Mouse (Mus musculus) midbrain, embryonic 16.5 days (tissue): ENCODE results near the gene Eif4e3. TPM values are rescaled to one million over a fixed set of nuclear protein-coding genes. Genes with fewer than 3 reads are reported as not detected.

Experiments used
- ATAC-seq: fragments of 200-750 bp; cut with Nextera tagmentation; 2 replicates; pipeline ENCODE4 v1.8.0; 2017; ENCODE audit warnings: moderate TSS enrichment
- H3K27ac ChIP-seq: fragments of 300-500 bp; sonication (generic); 2 replicates; pipeline ENCODE4 v1.5.1; 2014; ENCODE audit warnings: mild to moderate bottlenecking, low read length, mixed read lengths
- H3K27me3 ChIP-seq: fragments of 300-500 bp; sonication (generic); 2 replicates; pipeline ENCODE4 v1.6.1; 2014; ENCODE audit warnings: low read depth, low read length, mixed read lengths; ENCODE audit not compliant: control insufficient read depth, insufficient read depth
- H3K36me3 ChIP-seq: fragments of 300-500 bp; sonication (generic); 2 replicates; pipeline ENCODE4 v1.6.1; 2014; ENCODE audit warnings: mild to moderate bottlenecking, low read length, moderate library complexity, mixed read lengths; ENCODE audit not compliant: control insufficient read depth, insufficient read depth
- H3K4me1 ChIP-seq: fragments of 300-500 bp; sonication (generic); 2 replicates; pipeline ENCODE4 v1.6.1; 2014; ENCODE audit warnings: mild to moderate bottlenecking, low read length, mixed read lengths; ENCODE audit not compliant: control insufficient read depth, insufficient read depth
- H3K4me2 ChIP-seq: fragments of 300-500 bp; sonication (generic); 2 replicates; pipeline ENCODE4 v1.6.1; 2014; ENCODE audit warnings: mild to moderate bottlenecking, low read length, mixed read lengths
- H3K4me3 ChIP-seq: fragments of 300-500 bp; sonication (generic); 2 replicates; pipeline ENCODE4 v1.5.1; 2014; ENCODE audit warnings: low read depth, mild to moderate bottlenecking, low read length, moderate library complexity, mixed read lengths
- H3K9ac ChIP-seq: fragments of 300-500 bp; sonication (generic); 2 replicates; pipeline ENCODE4 v1.6.1; 2014; ENCODE audit warnings: low read depth, low read length, mixed read lengths
- H3K9me3 ChIP-seq: fragments of 300-500 bp; sonication (generic); replicated peaks from 2 replicates; pipeline ENCODE4 v1.6.1; 2014; ENCODE audit warnings: mild to moderate bottlenecking, low read length, mixed read lengths; ENCODE audit not compliant: control insufficient read depth, poor library complexity, severe bottlenecking
- WGBS: fragments of 180-500 bp; shearing (Covaris S2); extraction: QIAGEN DNeasy Blood & Tissue Kit; methylation state at CpG from one replicate; pipeline ENCODE4 v1.1.7; 2014; 5-methylcytosine and 5-hydroxymethylcytosine counted together
- polyA plus RNA-seq: library from polyadenylated mRNA; unstranded; fragments of >200 nt; fragmentation: Nextera tagmentation; extraction: Ambion mirVana; gene quantifications from 2 replicates; pipeline ENCODE4 v1.2.1, GENCODE M21; 2015

The Eif4e3 gene
- polyA plus RNA-seq: 7.4 and 8.7 TPM in 2 replicates

DNA sequence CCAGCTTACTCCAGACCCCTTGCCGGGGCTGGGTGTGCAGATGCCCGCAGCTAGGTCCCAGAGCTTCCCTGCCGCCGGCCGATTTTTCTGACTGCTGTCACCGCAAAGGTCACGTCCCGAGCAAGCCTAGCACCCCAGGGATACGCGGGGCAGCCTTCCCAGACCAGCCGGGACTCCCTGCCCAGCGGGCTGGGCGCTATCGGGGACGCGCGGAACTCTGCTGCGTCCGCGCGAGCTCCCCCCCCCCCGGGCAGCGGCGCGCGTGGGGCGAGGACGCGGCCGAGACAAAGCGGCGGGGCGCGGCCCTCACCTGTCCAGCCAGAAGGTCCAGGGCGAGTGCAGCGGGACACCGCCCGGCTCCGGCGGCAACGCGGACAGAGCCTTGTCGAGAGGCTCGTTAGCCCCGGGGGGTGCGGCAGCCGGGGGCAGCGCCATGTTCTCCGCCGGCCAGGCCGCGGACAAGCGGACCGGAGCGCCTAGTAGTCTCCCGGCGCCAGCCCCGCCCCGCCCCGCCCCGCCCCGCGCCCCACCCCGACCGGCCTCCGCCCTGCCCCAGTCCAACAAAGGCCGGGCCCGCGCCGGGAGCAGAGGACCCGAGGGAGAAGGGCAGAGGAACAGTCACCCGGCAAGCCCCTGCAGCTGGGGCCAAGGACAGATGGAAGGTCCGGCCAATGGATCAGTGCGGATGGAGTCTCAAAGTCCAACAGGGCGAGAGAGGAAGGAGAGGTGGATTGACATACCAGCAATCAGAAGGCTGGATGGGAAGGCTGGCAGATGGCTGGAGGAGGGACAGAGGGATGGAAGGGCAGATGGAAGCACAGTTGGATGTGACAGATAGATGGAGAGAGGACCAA, at the start of gene Eif4e3, which contains the start of gene Gm20696:
TSS of gene Eif4e3 (minus strand) at position 454 of the 854 bp plus-strand sequence.
TSS of gene Gm20696 (minus strand) at position 480 of the 854 bp plus-strand sequence.
- peak within 1 kb of the TSS; percentile 93 for H3K4me2 ChIP-seq
- H3K9me3 ChIP-seq: no peaks in the 10 kb centered on the region
- peak within 1 kb of the TSS; percentile 68 for H3K27ac ChIP-seq
- no peaks in the 10 kb centered on the region for H3K27me3 ChIP-seq
- WGBS: under 1% methylated on average over 52 of the region's 75 CpGs
- peak within 1 kb of the TSS; percentile 87 for H3K9ac ChIP-seq
- peaks cover 40% of the 10 kb centered on the region for H3K4me1 ChIP-seq
- no peaks in the 10 kb centered on the region for H3K36me3 ChIP-seq
- peak within 1 kb of the TSS; percentile 70 for H3K4me3 ChIP-seq
- peak; percentile 14; the same call in 1 of the 2 replicates for ATAC-seq

- H3K9ac ChIP-seq: no peak overlapping the region
- H3K4me1 ChIP-seq: no peaks in the 10 kb centered on the region
- ATAC-seq: no peak
- no peak overlapping the region for H3K4me3 ChIP-seq
- H3K27me3 ChIP-seq: no peaks in the 10 kb centered on the region; the same call in 1 of the 2 replicates
- H3K9me3 ChIP-seq: no peaks in the 10 kb centered on the region
- H3K27ac ChIP-seq: no peak overlapping the region
- no peaks in the 10 kb centered on the region for H3K36me3 ChIP-seq
- 77% methylated on average over 6 of the region's 6 CpGs for WGBS
- no peak overlapping the region for H3K4me2 ChIP-seq
Observed at GRCm38 (mm10) chr6:99715913-99716312, 49.3 kb upstream of the Eif4e3 start.

- Histone ChIP-seq H3K4me1 (no peaks in the 10 kb centered on the region), H3K9ac (no peak overlapping the region), H3K4me3 (no peak overlapping the region), H3K4me2 (no peak overlapping the region), H3K27me3 (no peaks in the 10 kb centered on the region; the same call in 1 of the 2 replicates), H3K27ac (no peak overlapping the region), H3K36me3 (no peaks in the 10 kb centered on the region), H3K9me3 (no peaks in the 10 kb centered on the region)
- WGBS: 70% methylated on average over 6 of the region's 6 CpGs
- ATAC-seq: no peak
Observed at GRCm38 (mm10) chr6:99715191-99715590, 48.6 kb upstream of the Eif4e3 start.

- H3K36me3 ChIP-seq: no peaks in the 10 kb centered on the region
- no peak overlapping the region for H3K27ac ChIP-seq
- no peak overlapping the region for H3K4me3 ChIP-seq
- no peak overlapping the region for H3K4me2 ChIP-seq
- no peak for ATAC-seq
- no peaks in the 10 kb centered on the region for H3K9me3 ChIP-seq
- no peak overlapping the region for H3K9ac ChIP-seq
- no peaks in the 10 kb centered on the region for H3K4me1 ChIP-seq
- 50% methylated on average over 5 of the region's 5 CpGs for WGBS
- no peaks in the 10 kb centered on the region; the same call in 1 of the 2 replicates for H3K27me3 ChIP-seq
Observed at GRCm38 (mm10) chr6:99713256-99713655, 46.7 kb upstream of the Eif4e3 start.

DNA sequence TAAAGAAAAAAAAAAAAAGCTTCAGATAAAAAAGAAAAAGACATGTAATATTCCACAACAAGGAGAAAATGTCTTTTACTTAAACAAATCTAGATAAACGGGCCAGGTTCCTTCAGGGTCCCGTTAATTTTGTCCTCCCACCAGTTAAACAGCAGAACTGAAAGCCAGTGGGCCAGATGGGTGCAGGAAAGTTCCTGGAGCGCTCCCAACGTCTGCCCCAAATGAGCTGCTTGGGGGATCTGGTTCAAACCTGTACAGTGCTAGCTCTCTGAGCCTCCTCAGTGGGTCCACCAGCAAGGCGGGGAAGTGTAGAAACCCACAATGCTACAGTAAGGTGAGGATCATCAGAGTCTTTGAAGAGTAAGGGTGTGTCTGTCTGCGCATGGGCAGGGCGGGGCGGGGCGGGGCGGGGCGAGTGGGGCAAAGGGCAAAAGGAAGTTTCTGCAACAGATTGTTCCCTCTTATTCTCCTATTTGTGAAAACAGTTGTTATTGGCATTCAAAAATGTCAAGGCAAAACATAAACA, 45.1 kb upstream of the Eif4e3 start:
- no peak overlapping the region for H3K9ac ChIP-seq
- H3K4me1 ChIP-seq: no peaks in the 10 kb centered on the region
- no peak overlapping the region for H3K27ac ChIP-seq
- no peaks in the 10 kb centered on the region; the same call in 1 of the 2 replicates for H3K27me3 ChIP-seq
- H3K36me3 ChIP-seq: no peaks in the 10 kb centered on the region
- no peaks in the 10 kb centered on the region for H3K9me3 ChIP-seq
- H3K4me3 ChIP-seq: no peak overlapping the region
- ATAC-seq: no peak
- 78% methylated on average over 11 of the region's 11 CpGs for WGBS
- H3K4me2 ChIP-seq: no peak overlapping the region

GRCm38 (mm10) chr6:99700484-99700883, 33.9 kb upstream of the Eif4e3 start:
- no peak for ATAC-seq
- H3K36me3 ChIP-seq: no peaks in the 10 kb centered on the region
- H3K9ac ChIP-seq: no peak overlapping the region

GRCm38 (mm10) chr6:99692916-99693841, 26.6 kb upstream of the Eif4e3 start:
- under 1% methylated on average over 91 of the region's 110 CpGs for WGBS
- no peaks in the 10 kb centered on the region for H3K27me3 ChIP-seq
- peaks cover 29% of the 10 kb centered on the region for H3K4me1 ChIP-seq
- peak overlapping the region; percentile 96 for H3K27ac ChIP-seq
- H3K4me2 ChIP-seq: peak overlapping the region; percentile 93
- peak overlapping the region; percentile 85 for H3K9ac ChIP-seq
- H3K9me3 ChIP-seq: no peaks in the 10 kb centered on the region
- H3K4me3 ChIP-seq: peak overlapping the region; percentile 83
- ATAC-seq: peak; percentile 15; the same call in 1 of the 2 replicates
- no peaks in the 10 kb centered on the region for H3K36me3 ChIP-seq

More at GRCm38 (mm10) chr6:99700484-99700883, 33.9 kb upstream of the Eif4e3 start:
- Histone ChIP-seq H3K4me2 (no peak overlapping the region), H3K4me3 (no peak overlapping the region), H3K27me3 (no peaks in the 10 kb centered on the region; the same call in 1 of the 2 replicates), H3K27ac (no peak overlapping the region), H3K4me1 (peaks cover 6% of the 10 kb centered on the region), H3K9me3 (no peaks in the 10 kb centered on the region)
- 62% methylated on average over 3 of the region's 3 CpGs for WGBS

GRCm38 (mm10) chr6:99692206-99692915, 25.8 kb upstream of the Eif4e3 start, which contains the start of gene Gpr27:
Gene Gpr27, plus strand, starts transcription at chr6:99692679.
- H3K27me3 ChIP-seq: no peaks in the 10 kb centered on the region
- under 1% methylated on average over 63 of the region's 112 CpGs for WGBS

More at GRCm38 (mm10) chr6:99692206-99692915, 25.8 kb upstream of the Eif4e3 start, which contains the start of gene Gpr27:
- H3K4me2 ChIP-seq: peak within 1 kb of the TSS; percentile 93
- peaks cover 29% of the 10 kb centered on the region for H3K4me1 ChIP-seq
- H3K9me3 ChIP-seq: no peaks in the 10 kb centered on the region
- H3K27ac ChIP-seq: peak within 1 kb of the TSS; percentile 96
- H3K9ac ChIP-seq: peak within 1 kb of the TSS; percentile 85
- no peaks in the 10 kb centered on the region for H3K36me3 ChIP-seq
- peak; percentile 86 for ATAC-seq
- peak within 1 kb of the TSS; percentile 83 for H3K4me3 ChIP-seq
